Mouse (Mus musculus) left cerebral cortex, postnatal 4 days (tissue): Measurements from ENCODE around the gene Taldo1. TPM values are rescaled to one million over a fixed set of nuclear protein-coding genes. Genes with fewer than 3 reads are reported as not detected.
"Not testable (repeated sequence)": the region's sequence is repeated elsewhere in the genome, so short reads cannot be mapped to it uniquely, and the experiment has no call there.

ENCODE experiments used
- DNase-seq: peaks from one replicate; pipeline ENCODE4 v3.0.0-alpha.2; 2022
- intact Hi-C: fragments of 180-260 bp; cut with DNase I; formaldehyde crosslinking; loops from one replicate; pipeline ENCODE4 v1.15.1; 2025
- total RNA-seq, 2 experiments: library from RNA; stranded (reverse); gene quantifications; 2 replicates each; pipeline ENCODE4 v1.2.3; 2021

The Taldo1 gene
- total RNA-seq, 2 experiments from 2014 or later = 146 to 152 TPM

- intact Hi-C loops = no loop called here
- DNase-seq = peak; percentile 86
Measured at GRCm38 (mm10) chr7:141437178-141438120, 45.5 kb downstream of the Taldo1 start, which contains the start of gene Slc25a22. TSS of gene Slc25a22 (minus strand) at chr7:141437892.

- intact Hi-C loops = no loop called here
- no peak for DNase-seq
Measured at GRCm38 (mm10) chr7:141438201-141438968, 46.4 kb downstream of the Taldo1 start.

GRCm38 (mm10) chr7:141439140-141439679 lies 47.2 kb downstream of the Taldo1 start:
- intact Hi-C loops = no loop called here
- no peak for DNase-seq

- intact Hi-C loops = no loop called here
- no peak for DNase-seq
Measured at GRCm38 (mm10) chr7:141439811-141440210, 47.8 kb downstream of the Taldo1 start.

- DNase-seq = peak; percentile 78
- intact Hi-C loops = no loop called here
Measured at GRCm38 (mm10) chr7:141440613-141441012, 48.6 kb downstream of the Taldo1 start.

GRCm38 (mm10) chr7:141441460-141441859 lies 49.5 kb downstream of the Taldo1 start:
- no peak for DNase-seq
- intact Hi-C loops = no loop called here

GRCm38 (mm10) chr7:141442199-141442598 lies 50.2 kb downstream of the Taldo1 start:
- DNase-seq = no peak
- intact Hi-C loops = no loop called here

- peak; percentile 57 for DNase-seq
- intact Hi-C loops = no loop called here
Measured at GRCm38 (mm10) chr7:141443081-141443821, 51.3 kb downstream of the Taldo1 start.

GRCm38 (mm10) chr7:141443828-141444237 lies 51.8 kb downstream of the Taldo1 start, which contains the start of gene Pidd1:
TSS of gene Pidd1 (minus strand) at chr7:141444025.
- intact Hi-C loops = no loop called here
- DNase-seq = no peak

GRCm38 (mm10) chr7:141446374-141446773 lies 54.4 kb downstream of the Taldo1 start:
- DNase-seq, intact Hi-C loops: not testable (repeated sequence)

- peak; percentile 95 for DNase-seq
- intact Hi-C loops = no loop called here
Measured at GRCm38 (mm10) chr7:141447110-141447991, 55.4 kb downstream of the Taldo1 start, which contains the start of gene Rplp2. TSS of gene Rplp2 (plus strand) at chr7:141447370.

GRCm38 (mm10) chr7:141451928-141452327 lies 59.9 kb downstream of the Taldo1 start:
- DNase-seq = no peak
- intact Hi-C loops = no loop called here

Other genes with a start within 250 kb of the Taldo1 start
- 10 to 100 TPM; 20.1 to 25.3 TPM for gene Rnh1, start 219.3 kb upstream of the Taldo1 start, total RNA-seq
- gene Hras, start 198.2 kb upstream of the Taldo1 start, total RNA-seq = 100 to 1,000 TPM; 194 to 211 TPM
- gene Lrrc56, start 198.0 kb upstream of the Taldo1 start, total RNA-seq = 1 to 10 TPM; 6.2 to 7.4 TPM
- gene Lmntd2, start 178.1 kb upstream of the Taldo1 start, total RNA-seq = under 1 TPM in 1 of 2 experiments, not detected in 1; 0.18 TPM
- gene Rassf7, start 176.3 kb upstream of the Taldo1 start, total RNA-seq = 1 to 10 TPM; 3.8 to 4.7 TPM
- 10 to 100 TPM; 81.2 to 89.1 TPM for gene Phrf1, start 163.4 kb upstream of the Taldo1 start, total RNA-seq
- gene Irf7, start 125.7 kb upstream of the Taldo1 start, total RNA-seq = 1 to 10 TPM in 1 of 2 experiments, under 1 TPM in 1; 0.28 to 1.1 TPM
- not detected for gene Cdhr5, start 115.4 kb upstream of the Taldo1 start, total RNA-seq
- gene Sct, start 113.1 kb upstream of the Taldo1 start, total RNA-seq = under 1 TPM; 0.62 to 0.86 TPM
- under 1 TPM; 0.48 to 0.54 TPM for gene Drd4, start 100.2 kb upstream of the Taldo1 start, total RNA-seq
- gene Deaf1, start 64.5 kb upstream of the Taldo1 start, total RNA-seq = 100 to 1,000 TPM; 246 to 267 TPM
- gene Tmem80, start 64.5 kb upstream of the Taldo1 start, total RNA-seq = 10 to 100 TPM; 21.1 to 21.9 TPM
- under 1 TPM; 0.86 to 0.97 TPM for gene Eps8l2, start 53.3 kb upstream of the Taldo1 start, total RNA-seq
- 10 to 100 TPM; 43.1 to 44.6 TPM for gene Gatd1, start 21.9 kb downstream of the Taldo1 start, total RNA-seq
- 100 to 1,000 TPM; 111 to 122 TPM for gene Cend1, start 37.3 kb downstream of the Taldo1 start, total RNA-seq
- gene Slc25a22, start 45.7 kb downstream of the Taldo1 start, total RNA-seq = 100 to 1,000 TPM; 196 to 217 TPM
- 1 to 10 TPM; 5.5 to 6.6 TPM for gene Pidd1, start 51.8 kb downstream of the Taldo1 start, total RNA-seq
- gene Rplp2, start 55.2 kb downstream of the Taldo1 start, total RNA-seq = 100 to 1,000 TPM; 894 to 998 TPM
- gene Pnpla2, start 63.0 kb downstream of the Taldo1 start, total RNA-seq = 10 to 100 TPM; 13.9 to 16.0 TPM
- 1 to 10 TPM; 4.4 to 4.9 TPM for gene Cracr2b, start 68.9 kb downstream of the Taldo1 start, total RNA-seq
- gene Cd151, start 75.2 kb downstream of the Taldo1 start, total RNA-seq = 10 to 100 TPM; 46.7 to 50.6 TPM
- gene Polr2l, start 82.9 kb downstream of the Taldo1 start, total RNA-seq = 10 to 100 TPM; 38.5 to 40.1 TPM
- 10 to 100 TPM; 33.5 to 35.9 TPM for gene Tspan4, start 83.0 kb downstream of the Taldo1 start, total RNA-seq
- gene Chid1, start 147.7 kb downstream of the Taldo1 start, total RNA-seq = 10 to 100 TPM; 48.7 to 55.4 TPM
- gene Ap2a2, start 170.0 kb downstream of the Taldo1 start, total RNA-seq = 100 to 1,000 TPM; 216 to 228 TPM